Mouse (Mus musculus) stomach, embryonic 16.5 days (tissue): ENCODE results near the gene Ebf1. TPM values are rescaled to one million over a fixed set of nuclear protein-coding genes. Genes with fewer than 3 reads are reported as not detected.

Source experiments
- ATAC-seq: fragments of 200-750 bp; cut with Nextera tagmentation; 2 replicates; pipeline ENCODE4 v1.8.0; 2017; ENCODE audit warnings: moderate number of reproducible peaks, moderate TSS enrichment; ENCODE audit not compliant: insufficient read depth, low FRiP score
- H3K27ac ChIP-seq: fragments of 300-500 bp; sonication (generic); 2 replicates; pipeline ENCODE4 v1.5.1; 2014; ENCODE audit warnings: low read length
- H3K27me3 ChIP-seq: fragments of 300-500 bp; sonication (generic); 2 replicates; pipeline ENCODE4 v1.6.1; 2014; ENCODE audit warnings: low read length, control low read depth, mixed read lengths; ENCODE audit not compliant: control insufficient read depth, insufficient read depth
- H3K36me3 ChIP-seq: fragments of 300-500 bp; sonication (generic); 2 replicates; pipeline ENCODE4 v1.6.1; 2014; ENCODE audit warnings: low read length; ENCODE audit not compliant: control insufficient read depth, insufficient read depth
- H3K4me1 ChIP-seq: fragments of 300-500 bp; sonication (generic); 2 replicates; pipeline ENCODE4 v1.6.1; 2014; ENCODE audit warnings: low read length, control low read depth, mixed read lengths; ENCODE audit not compliant: control insufficient read depth, insufficient read depth
- H3K4me2 ChIP-seq: fragments of 300-500 bp; sonication (generic); 2 replicates; pipeline ENCODE4 v1.6.1; 2014; ENCODE audit warnings: low read depth, low read length, mixed read lengths
- H3K4me3 ChIP-seq: fragments of 300-500 bp; sonication (generic); replicated peaks from 2 replicates; pipeline ENCODE4 v1.5.1; 2014; ENCODE audit warnings: mild to moderate bottlenecking, low read length
- H3K9ac ChIP-seq: fragments of 300-500 bp; sonication (generic); 2 replicates; pipeline ENCODE4 v1.6.1; 2014; ENCODE audit warnings: low read length
- H3K9me3 ChIP-seq: fragments of 300-500 bp; sonication (generic); replicated peaks from 2 replicates; pipeline ENCODE4 v1.6.1; 2016; ENCODE audit warnings: low read length, control low read depth; ENCODE audit not compliant: control insufficient read depth
- WGBS: fragments of 180-500 bp; shearing (Covaris S2); extraction: QIAGEN DNeasy Blood & Tissue Kit; methylation state at CpG from one replicate; pipeline ENCODE4 v1.1.7; 2014; 5-methylcytosine and 5-hydroxymethylcytosine counted together
- polyA plus RNA-seq: library from polyadenylated mRNA; unstranded; fragments of >200 nt; fragmentation: Nextera tagmentation; extraction: Ambion mirVana; gene quantifications from 2 replicates; pipeline ENCODE4 v1.2.1, GENCODE M21; 2015

The Ebf1 gene
- polyA plus RNA-seq, 1 experiment from 2014 or later, result 12.4 TPM

- H3K9ac ChIP-seq, result no peak overlapping the region
- ATAC-seq, result no peak
- no peaks in the 10 kb centered on the region for H3K9me3 ChIP-seq
Observed at GRCm38 (mm10) chr11:44788003-44788402, 170.9 kb downstream of the Ebf1 start.

GRCm38 (mm10) chr11:44792816-44793215 is 175.7 kb downstream of the Ebf1 start:
- Histone ChIP-seq H3K27ac (no peak overlapping the region), H3K27me3 (no peaks in the 10 kb centered on the region), H3K36me3 (no peaks in the 10 kb centered on the region), H3K4me2 (no peak overlapping the region), H3K4me3 (no peak overlapping the region), H3K4me1 (no peaks in the 10 kb centered on the region), H3K9me3 (no peaks in the 10 kb centered on the region), H3K9ac (no peak overlapping the region)
- no peak for ATAC-seq
- 23% methylated on average over 3 of the region's 3 CpGs for WGBS

More at GRCm38 (mm10) chr11:44788003-44788402, 170.9 kb downstream of the Ebf1 start:
- H3K27me3 ChIP-seq, result no peaks in the 10 kb centered on the region
- WGBS, result 91% methylated on average over 1 of the region's 1 CpGs
- no peak overlapping the region for H3K27ac ChIP-seq
- no peak overlapping the region for H3K4me2 ChIP-seq
- no peaks in the 10 kb centered on the region for H3K4me1 ChIP-seq
- no peaks in the 10 kb centered on the region for H3K36me3 ChIP-seq
- no peak overlapping the region for H3K4me3 ChIP-seq

DNA sequence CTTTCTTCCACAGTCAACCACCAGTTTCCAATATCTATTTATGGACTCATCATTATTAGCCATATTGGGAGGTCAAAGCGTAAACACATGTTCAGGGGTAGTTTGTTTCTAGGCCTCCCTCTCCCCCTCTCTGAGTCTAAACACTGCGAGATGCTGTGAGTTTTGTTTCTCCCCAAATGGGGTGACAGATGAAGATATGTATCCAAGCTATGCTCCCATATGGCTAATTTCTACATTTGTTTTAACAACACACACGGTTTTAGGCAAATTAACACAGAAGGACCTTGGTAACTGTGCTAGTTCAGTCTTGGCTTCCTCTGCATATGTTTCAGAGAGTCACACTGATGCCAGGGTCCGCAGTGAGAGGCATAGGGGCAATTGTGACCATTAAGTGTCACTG is 177.8 kb downstream of the Ebf1 start:
- H3K27ac ChIP-seq, result no peak overlapping the region
- H3K9me3 ChIP-seq, result no peaks in the 10 kb centered on the region
- no peaks in the 10 kb centered on the region for H3K36me3 ChIP-seq
- no peaks in the 10 kb centered on the region for H3K4me1 ChIP-seq
- H3K27me3 ChIP-seq, result no peaks in the 10 kb centered on the region
- no peak overlapping the region for H3K4me3 ChIP-seq
- no peak overlapping the region for H3K4me2 ChIP-seq
- WGBS, result 89% methylated on average over 4 of the region's 4 CpGs
- no peak overlapping the region for H3K9ac ChIP-seq
- ATAC-seq, result no peak

- Histone ChIP-seq H3K4me2 (no peak overlapping the region), H3K9me3 (no peaks in the 10 kb centered on the region), H3K9ac (no peak overlapping the region), H3K4me1 (no peaks in the 10 kb centered on the region), H3K27ac (no peak overlapping the region), H3K4me3 (no peak overlapping the region), H3K27me3 (no peaks in the 10 kb centered on the region), H3K36me3 (no peaks in the 10 kb centered on the region)
- WGBS, result 61% methylated on average over 3 of the region's 3 CpGs
- no peak for ATAC-seq
Observed at GRCm38 (mm10) chr11:44795767-44796166, 178.7 kb downstream of the Ebf1 start.

- Histone ChIP-seq H3K27me3 (no peaks in the 10 kb centered on the region), H3K36me3 (no peaks in the 10 kb centered on the region), H3K9me3 (no peaks in the 10 kb centered on the region), H3K27ac (no peak overlapping the region), H3K4me2 (no peak overlapping the region), H3K4me1 (no peaks in the 10 kb centered on the region), H3K4me3 (no peak overlapping the region), H3K9ac (no peak overlapping the region)
- ATAC-seq, result no peak
- WGBS, result 57% methylated on average over 3 of the region's 3 CpGs
Observed at GRCm38 (mm10) chr11:44798270-44798669, 181.2 kb downstream of the Ebf1 start.

GRCm38 (mm10) chr11:44804046-44804445 is 186.9 kb downstream of the Ebf1 start:
- Histone ChIP-seq H3K36me3 (no peaks in the 10 kb centered on the region), H3K4me3 (no peak overlapping the region), H3K27ac (no peak overlapping the region), H3K9me3 (no peaks in the 10 kb centered on the region), H3K27me3 (no peaks in the 10 kb centered on the region), H3K4me1 (no peaks in the 10 kb centered on the region), H3K9ac (no peak overlapping the region), H3K4me2 (no peak overlapping the region)
- ATAC-seq, result no peak
- WGBS, result 87% methylated on average over 7 of the region's 7 CpGs

DNA sequence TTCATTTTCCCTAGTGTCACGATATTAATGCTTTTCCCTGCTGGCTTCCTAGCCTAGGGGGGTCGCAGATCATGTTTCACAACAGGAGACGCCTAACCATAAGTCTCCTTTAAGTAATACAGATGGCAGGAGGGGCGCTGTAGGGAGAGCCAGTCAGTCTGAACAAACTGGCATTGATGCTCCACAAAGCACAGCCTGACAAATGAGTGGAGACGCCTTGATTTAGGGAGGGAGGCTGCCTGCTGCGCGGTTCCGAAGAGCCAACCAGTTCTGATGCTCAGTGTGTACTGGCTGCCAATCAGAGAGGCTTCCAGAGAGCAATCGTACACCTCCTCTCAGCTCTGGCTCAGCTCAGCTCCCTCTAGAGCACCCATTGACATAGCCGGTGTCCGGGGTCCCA is 189.5 kb downstream of the Ebf1 start:
- no peaks in the 10 kb centered on the region for H3K27me3 ChIP-seq
- no peak overlapping the region for H3K4me3 ChIP-seq
- no peaks in the 10 kb centered on the region for H3K9me3 ChIP-seq
- H3K4me2 ChIP-seq, result no peak overlapping the region
- no peak for ATAC-seq
- 24% methylated on average over 11 of the region's 11 CpGs for WGBS
- no peaks in the 10 kb centered on the region for H3K4me1 ChIP-seq
- no peak overlapping the region for H3K27ac ChIP-seq
- H3K9ac ChIP-seq, result no peak overlapping the region
- H3K36me3 ChIP-seq, result no peaks in the 10 kb centered on the region

- Histone ChIP-seq H3K36me3 (no peaks in the 10 kb centered on the region), H3K27me3 (no peaks in the 10 kb centered on the region), H3K4me2 (no peak overlapping the region), H3K9ac (no peak overlapping the region), H3K27ac (no peak overlapping the region), H3K4me1 (no peaks in the 10 kb centered on the region), H3K9me3 (no peaks in the 10 kb centered on the region), H3K4me3 (no peak overlapping the region)
- ATAC-seq, result no peak
- 88% methylated on average over 4 of the region's 4 CpGs for WGBS
Observed at GRCm38 (mm10) chr11:44808855-44809546, 191.9 kb downstream of the Ebf1 start.

- no peak overlapping the region for H3K4me2 ChIP-seq
- no peaks in the 10 kb centered on the region for H3K27me3 ChIP-seq
- no peaks in the 10 kb centered on the region for H3K9me3 ChIP-seq
- H3K36me3 ChIP-seq, result no peaks in the 10 kb centered on the region
- H3K4me1 ChIP-seq, result no peaks in the 10 kb centered on the region
- H3K9ac ChIP-seq, result no peak overlapping the region
- no peak overlapping the region for H3K4me3 ChIP-seq
- no peak for ATAC-seq
- 68% methylated on average over 6 of the region's 6 CpGs for WGBS
- no peak overlapping the region for H3K27ac ChIP-seq
Observed at GRCm38 (mm10) chr11:44811007-44811406, 193.9 kb downstream of the Ebf1 start.
